Mouse (Mus musculus): ENCODE data around the gene Gin1. TPM values are rescaled to one million over a fixed set of nuclear protein-coding genes. Genes with fewer than 3 reads are reported as not detected.

Gene Gin1
- polyA plus RNA-seq, 1 experiment = 4.0 TPM

DNA sequence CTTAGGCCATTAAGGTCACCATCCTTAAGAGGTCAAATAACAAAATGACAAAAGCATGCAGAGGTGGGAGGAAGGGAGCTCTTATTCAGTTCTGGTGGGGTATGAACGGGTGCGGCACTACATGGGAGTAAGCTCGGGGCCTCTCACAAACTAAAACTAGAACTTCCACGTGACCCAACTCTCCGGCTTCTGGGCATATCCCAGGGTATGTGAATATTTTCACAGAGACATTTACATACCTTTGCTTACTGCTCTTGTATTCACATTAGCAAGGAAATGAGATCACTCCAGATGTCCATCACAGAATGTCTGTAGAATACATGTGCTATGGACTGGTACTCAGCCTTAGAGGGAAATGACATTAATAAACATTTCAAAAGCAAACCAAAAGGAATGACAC lies 1.8 kb downstream of the Gin1 start:
- peaks cover 26% of the 10 kb centered on the region for H3K79me2 ChIP-seq (ENCODE audit: control insufficient read depth, insufficient read depth)
- no peak for TF ChIP-seq TCF12 (IDR thresholded peaks at IDR 0.05; ENCODE audit: insufficient read depth, poor library complexity, severe bottlenecking)
- no peak for TF ChIP-seq POLR2AphosphoS2 (IDR thresholded peaks at IDR 0.05; ENCODE audit: insufficient read length, low read depth)
- no peak for TF ChIP-seq MAX (IDR thresholded peaks at IDR 0.05; ENCODE audit: low read depth)
- TF ChIP-seq E2F4 (IDR thresholded peaks at IDR 0.05; ENCODE audit: insufficient read depth) = no peak
- TF ChIP-seq USF1 (IDR thresholded peaks at IDR 0.05; ENCODE audit: low read depth) = no peak
- TF ChIP-seq TCF3 (IDR thresholded peaks at IDR 0.05; ENCODE audit: insufficient read length, low read depth) = no peak
- TF ChIP-seq CEBPB (IDR thresholded peaks at IDR 0.05; ENCODE audit: insufficient read depth, poor library complexity, severe bottlenecking) = no peak
- no peak for TF ChIP-seq REST (IDR thresholded peaks at IDR 0.05; ENCODE audit: insufficient read depth, insufficient read length)
- TF ChIP-seq POLR2A (IDR thresholded peaks at IDR 0.05; ENCODE audit: insufficient read length, low read depth) = no peak
- TF ChIP-seq MYOG (IDR thresholded peaks at IDR 0.05; ENCODE audit: control insufficient read depth in 1 of 3, insufficient read depth in 1 of 3, insufficient read length in 2 of 3, low read depth in 2 of 3) = no peak
- TF ChIP-seq MYOD1 (IDR thresholded peaks at IDR 0.05; ENCODE audit: control insufficient read depth in 1 of 3, insufficient read length in 2 of 3, low read depth in 2 of 3) = no peak
- TF ChIP-seq SRF (IDR thresholded peaks at IDR 0.05; ENCODE audit: control insufficient read depth, insufficient read length, low read depth) = no peak
- no peaks in the 10 kb centered on the region for H3K27me3 ChIP-seq (ENCODE audit: control insufficient read depth, insufficient read depth, insufficient read length)
- peak overlapping the region; percentile 83 for H3K4me2 ChIP-seq (ENCODE audit: low read depth)
- no peak overlapping the region for H3ac ChIP-seq (ENCODE audit: control insufficient read depth, insufficient read length)
- peaks cover 2% of the 10 kb centered on the region for H3K36me3 ChIP-seq (ENCODE audit: control insufficient read depth, insufficient read depth)
- peak overlapping the region; percentile 94 for H3K4me3 ChIP-seq

DNA sequence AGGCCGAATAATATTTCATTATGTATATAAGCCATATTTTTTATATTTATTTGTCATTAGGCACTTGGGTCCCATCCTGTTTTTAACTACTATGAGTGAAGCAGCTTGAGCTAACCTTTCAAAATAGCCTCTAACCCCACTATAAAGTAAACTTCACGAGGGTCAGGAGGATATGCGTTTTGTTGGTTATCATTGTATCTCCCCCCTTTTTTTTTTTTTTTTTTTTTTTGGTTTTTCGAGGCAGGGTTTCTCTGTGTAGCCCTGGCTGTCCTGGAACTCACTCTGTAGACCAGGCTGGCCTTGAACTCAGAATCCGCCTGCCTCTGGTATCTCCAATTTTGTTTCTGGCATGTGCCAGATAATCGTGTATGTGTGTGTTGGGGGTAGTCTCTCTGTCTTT lies 3.4 kb downstream of the Gin1 start:
- no peak overlapping the region for H3ac ChIP-seq (ENCODE audit: control insufficient read depth, insufficient read length)
- TF ChIP-seq MYOG (IDR thresholded peaks at IDR 0.05; ENCODE audit: control insufficient read depth in 1 of 3, insufficient read depth in 1 of 3, insufficient read length in 2 of 3, low read depth in 2 of 3) = no peak
- no peak for TF ChIP-seq E2F4 (IDR thresholded peaks at IDR 0.05; ENCODE audit: insufficient read depth)
- no peak for TF ChIP-seq REST (IDR thresholded peaks at IDR 0.05; ENCODE audit: insufficient read depth, insufficient read length)
- TF ChIP-seq MYOD1 (IDR thresholded peaks at IDR 0.05; ENCODE audit: control insufficient read depth in 1 of 3, insufficient read length in 2 of 3, low read depth in 2 of 3) = no peak
- no peak for TF ChIP-seq USF1 (IDR thresholded peaks at IDR 0.05; ENCODE audit: low read depth)
- no peak for TF ChIP-seq CEBPB (IDR thresholded peaks at IDR 0.05; ENCODE audit: insufficient read depth, poor library complexity, severe bottlenecking)
- no peak for TF ChIP-seq POLR2A (IDR thresholded peaks at IDR 0.05; ENCODE audit: insufficient read length, low read depth)
- no peak for TF ChIP-seq MAX (IDR thresholded peaks at IDR 0.05; ENCODE audit: low read depth)
- no peak for TF ChIP-seq TCF3 (IDR thresholded peaks at IDR 0.05; ENCODE audit: insufficient read length, low read depth)
- H3K4me3 ChIP-seq = no peak overlapping the region
- H3K36me3 ChIP-seq (ENCODE audit: control insufficient read depth, insufficient read depth) = peaks cover 3% of the 10 kb centered on the region
- H3K79me2 ChIP-seq (ENCODE audit: control insufficient read depth, insufficient read depth) = peaks cover 10% of the 10 kb centered on the region
- H3K4me2 ChIP-seq (ENCODE audit: low read depth) = no peak overlapping the region
- no peaks in the 10 kb centered on the region for H3K27me3 ChIP-seq (ENCODE audit: control insufficient read depth, insufficient read depth, insufficient read length)

DNA sequence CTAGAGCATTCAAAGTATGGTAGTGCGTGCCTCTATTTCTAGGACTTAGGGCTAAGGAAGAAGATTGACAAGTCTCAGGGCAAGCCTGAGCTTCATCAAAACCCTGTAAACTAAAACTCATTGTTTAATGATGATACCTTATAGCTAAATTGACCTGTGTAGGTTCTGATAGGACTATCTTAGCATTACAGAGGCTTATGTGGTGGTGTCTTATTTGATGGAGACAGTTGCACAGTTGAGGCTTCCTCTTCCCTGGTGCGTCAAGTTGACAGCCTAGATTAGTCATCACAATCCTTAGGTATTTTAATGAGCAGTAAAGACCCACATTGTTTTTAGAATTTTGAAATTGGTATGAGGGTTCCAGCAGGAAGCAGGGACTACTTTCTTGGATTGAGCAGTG lies 4.0 kb downstream of the Gin1 start:
- TF ChIP-seq POLR2A (IDR thresholded peaks at IDR 0.05; ENCODE audit: insufficient read length, low read depth) (no peak), TCF12 (IDR thresholded peaks at IDR 0.05; ENCODE audit: insufficient read depth, poor library complexity, severe bottlenecking) (no peak), MYOD1 (IDR thresholded peaks at IDR 0.05; ENCODE audit: control insufficient read depth in 1 of 3, insufficient read length in 2 of 3, low read depth in 2 of 3) (no peak), E2F4 (IDR thresholded peaks at IDR 0.05; ENCODE audit: insufficient read depth) (no peak), SRF (IDR thresholded peaks at IDR 0.05; ENCODE audit: control insufficient read depth, insufficient read length, low read depth) (no peak), TCF3 (IDR thresholded peaks at IDR 0.05; ENCODE audit: insufficient read length, low read depth) (no peak), REST (IDR thresholded peaks at IDR 0.05; ENCODE audit: insufficient read depth, insufficient read length) (no peak), USF1 (IDR thresholded peaks at IDR 0.05; ENCODE audit: low read depth) (no peak), CEBPB (IDR thresholded peaks at IDR 0.05; ENCODE audit: insufficient read depth, poor library complexity, severe bottlenecking) (no peak), MAX (IDR thresholded peaks at IDR 0.05; ENCODE audit: low read depth) (no peak), POLR2AphosphoS2 (IDR thresholded peaks at IDR 0.05; ENCODE audit: insufficient read length, low read depth) (no peak), MYOG (IDR thresholded peaks at IDR 0.05; ENCODE audit: control insufficient read depth in 1 of 3, insufficient read depth in 1 of 3, insufficient read length in 2 of 3, low read depth in 2 of 3) (no peak)
- Histone ChIP-seq H3K27me3 (ENCODE audit: control insufficient read depth, insufficient read depth, insufficient read length) (no peaks in the 10 kb centered on the region), H3K36me3 (ENCODE audit: control insufficient read depth, insufficient read depth) (peaks cover 3% of the 10 kb centered on the region), H3K79me2 (ENCODE audit: control insufficient read depth, insufficient read depth) (peaks cover 4% of the 10 kb centered on the region), H3K4me2 (ENCODE audit: low read depth) (no peak overlapping the region), H3ac (ENCODE audit: control insufficient read depth, insufficient read length) (no peak overlapping the region), H3K4me3 (no peak overlapping the region)

DNA sequence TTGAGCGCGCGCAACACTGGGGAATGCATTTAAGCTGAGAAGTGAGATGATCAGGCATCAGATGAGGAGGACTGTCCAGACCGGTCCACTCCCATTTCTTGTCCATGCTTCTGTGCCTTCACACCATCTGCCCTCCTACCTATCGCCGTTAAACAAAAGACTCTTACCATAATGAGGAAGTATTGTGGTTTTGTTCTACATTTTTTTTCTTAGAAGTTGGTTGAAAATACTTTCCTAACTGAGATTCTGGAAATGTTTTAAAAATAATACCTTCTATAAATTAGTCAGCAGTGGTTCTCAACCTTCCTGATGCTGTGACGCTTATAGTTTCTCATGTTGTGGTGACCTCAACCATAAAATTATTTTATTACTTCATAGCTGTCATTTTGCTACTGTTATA lies 11.7 kb downstream of the Gin1 start:
- no peak overlapping the region for H3ac ChIP-seq (ENCODE audit: control insufficient read depth, insufficient read length)
- peaks cover 1% of the 10 kb centered on the region for H3K36me3 ChIP-seq (ENCODE audit: control insufficient read depth, insufficient read depth)
- no peaks in the 10 kb centered on the region for H3K79me2 ChIP-seq (ENCODE audit: control insufficient read depth, insufficient read depth)
- no peak overlapping the region for H3K4me2 ChIP-seq (ENCODE audit: low read depth)
- H3K27me3 ChIP-seq (ENCODE audit: control insufficient read depth, insufficient read depth, insufficient read length) = no peaks in the 10 kb centered on the region
- no peak overlapping the region for H3K4me3 ChIP-seq
- TF ChIP-seq SRF (IDR thresholded peaks at IDR 0.05; ENCODE audit: control insufficient read depth, insufficient read length, low read depth) (no peak), TCF12 (IDR thresholded peaks at IDR 0.05; ENCODE audit: insufficient read depth, poor library complexity, severe bottlenecking) (no peak), POLR2AphosphoS2 (IDR thresholded peaks at IDR 0.05; ENCODE audit: insufficient read length, low read depth) (no peak), USF1 (IDR thresholded peaks at IDR 0.05; ENCODE audit: low read depth) (no peak), REST (IDR thresholded peaks at IDR 0.05; ENCODE audit: insufficient read depth, insufficient read length) (no peak), E2F4 (IDR thresholded peaks at IDR 0.05; ENCODE audit: insufficient read depth) (no peak), MYOD1 (IDR thresholded peaks at IDR 0.05; ENCODE audit: control insufficient read depth in 1 of 3, insufficient read length in 2 of 3, low read depth in 2 of 3) (no peak), MYOG (IDR thresholded peaks at IDR 0.05; ENCODE audit: control insufficient read depth in 1 of 3, insufficient read depth in 1 of 3, insufficient read length in 2 of 3, low read depth in 2 of 3) (no peak), CEBPB (IDR thresholded peaks at IDR 0.05; ENCODE audit: insufficient read depth, poor library complexity, severe bottlenecking) (no peak), POLR2A (IDR thresholded peaks at IDR 0.05; ENCODE audit: insufficient read length, low read depth) (no peak), MAX (IDR thresholded peaks at IDR 0.05; ENCODE audit: low read depth) (no peak), TCF3 (IDR thresholded peaks at IDR 0.05; ENCODE audit: insufficient read length, low read depth) (no peak)

Data from myocyte (in vitro differentiated cells).